8 mouse cellular contexts compared by ENCODE assay signal in genomic region chr2:181693339-181694280, GRCm38 (mm10). TPM values are rescaled to one million over a fixed set of nuclear protein-coding genes. Genes with fewer than 3 reads are reported as not detected.
A peak's percentile ranks its signal among the peaks of the same experiment; 100 is the strongest.
DNase-seq lines count a peak whose midpoint lies in the region; ATAC-seq and TF ChIP-seq lines count a peak whose summit lies in the region.

Rgs19 (minus strand) TSS chr2:181693977.

- under 1% methylated on average over 74 of the region's 75 CpGs for WGBS in kidney, embryonic 14.5 days
- 4% methylated on average over 75 of the region's 75 CpGs for WGBS in liver, adult 2 months

- H3K36me3 ChIP-seq in kidney, embryonic 14.5 days (ENCODE audit: control insufficient read depth, insufficient read depth, low read length), result peaks cover 15% of the 10 kb centered on the region
- no peaks in the 10 kb centered on the region for H3K36me3 ChIP-seq in liver, adult 2 months (ENCODE audit: control insufficient read depth, insufficient read depth, low read length)
- H3K36me3 ChIP-seq in splenic B cell, adult 2 months (ENCODE audit: control insufficient read depth, insufficient read depth, low read length, poor library complexity, severe bottlenecking), result no peaks in the 10 kb centered on the region

- peak; percentile 90 for ATAC-seq in kidney, embryonic 14.5 days (ENCODE audit: low FRiP score, low TSS enrichment)
- ATAC-seq in monocyte, adult 5-6 weeks (replicated peaks; ENCODE audit: insufficient number of reproducible peaks, low FRiP score, low TSS enrichment, poor library complexity, severe bottlenecking), result peak; percentile 81

- H3K4me2 ChIP-seq in kidney, embryonic 14.5 days (replicated peaks; ENCODE audit: low read depth, low read length), result peak within 1 kb of the TSS; percentile 66

- peak within 1 kb of the TSS; percentile 78 for H3K4me3 ChIP-seq in embryonic fibroblast, embryonic 13.5 days (ENCODE audit: insufficient read depth, low read length)
- peak within 1 kb of the TSS; percentile 71 for H3K4me3 ChIP-seq in kidney, embryonic 14.5 days (ENCODE audit: low read length)
- peak within 1 kb of the TSS; percentile 85 for H3K4me3 ChIP-seq in liver, adult 2 months (ENCODE audit: insufficient read depth, low read depth, low read length)

- H3K27me3 ChIP-seq in kidney, embryonic 14.5 days (ENCODE audit: control insufficient read depth, insufficient read depth, low read length), result no peaks in the 10 kb centered on the region
- H3K27me3 ChIP-seq in liver, adult 2 months (ENCODE audit: control insufficient read depth, insufficient read depth, low read length), result 0 out of 2 replicates have a peak, but pooled peaks cover 3% of the 10 kb centered on the region
- no peaks in the 10 kb centered on the region for H3K27me3 ChIP-seq in splenic B cell, adult 2 months (ENCODE audit: control insufficient read depth, insufficient read depth, low read length, poor library complexity, severe bottlenecking)

- H3K79me2 ChIP-seq in liver, adult 2 months (ENCODE audit: control insufficient read depth, insufficient read depth, low read length), result no peaks in the 10 kb centered on the region

- TF ChIP-seq POLR2A in embryonic fibroblast, embryonic 13.5 days (IDR thresholded peaks at IDR 0.05; ENCODE audit: low read depth, low read length), result peak; percentile 82
- 0 out of 2 replicates have a peak, but pooled peaks have one; percentile 17 for TF ChIP-seq POLR2A in liver, adult 2 months (IDR thresholded peaks at IDR 0.05; ENCODE audit: extremely low read depth, insufficient read depth, low read length)

- no peaks in the 10 kb centered on the region for H3K9me3 ChIP-seq in kidney, embryonic 14.5 days (ENCODE audit: control insufficient read depth, low read length)

- peak; percentile 74 for DNase-seq in 3T3-L1 (ENCODE audit: low read depth, low spot score)
- DNase-seq in adrenal gland, postnatal 25 days, result peak; percentile 89
- peak; percentile 86 to 90 for DNase-seq in heart, adult 9 months (ENCODE audit: low spot score in 2 of 2)
- DNase-seq in liver, adult 2 months (ENCODE audit: extremely low read depth, low read depth, low spot score), result peak; percentile 24
- DNase-seq in splenic B cell, adult 2 months (ENCODE audit: low read depth, low spot score), result peak; percentile 92

- H3K27ac ChIP-seq in embryonic fibroblast, embryonic 13.5 days (ENCODE audit: insufficient read depth, low read length), result no peak within 1 kb of the TSS
- peak within 1 kb of the TSS; percentile 55 for H3K27ac ChIP-seq in kidney, embryonic 14.5 days (ENCODE audit: low read depth, low read length)
- H3K27ac ChIP-seq in liver, adult 2 months (replicated peaks; ENCODE audit: insufficient read depth, low read depth, low read length), result peak within 1 kb of the TSS; percentile 50

- no peaks in the 10 kb centered on the region for H3K4me1 ChIP-seq in embryonic fibroblast, embryonic 13.5 days (ENCODE audit: control insufficient read depth, insufficient read depth, low read length)
- 0 out of 2 replicates have a peak, but pooled peaks cover 6% of the 10 kb centered on the region for H3K4me1 ChIP-seq in kidney, embryonic 14.5 days (ENCODE audit: control insufficient read depth, insufficient read depth, low read length)
- 0 out of 2 replicates have a peak, but pooled peaks cover 5% of the 10 kb centered on the region for H3K4me1 ChIP-seq in liver, adult 2 months (ENCODE audit: control insufficient read depth, insufficient read depth, low read length)

- no peak for TF ChIP-seq CTCF in embryonic fibroblast, embryonic 13.5 days (IDR thresholded peaks at IDR 0.05; ENCODE audit: borderline replicate concordance, insufficient read depth, low read length)
- TF ChIP-seq CTCF in liver, adult 2 months (IDR thresholded peaks at IDR 0.05; ENCODE audit: low read depth, low read length), result no peak

- H3K9ac ChIP-seq in kidney, embryonic 14.5 days (ENCODE audit: low read depth, low read length), result peak within 1 kb of the TSS; percentile 80
- peak within 1 kb of the TSS; percentile 57 for H3K9ac ChIP-seq in liver, adult 2 months (ENCODE audit: low read depth, low read length)

RNA-seq across cellular contexts. Expression of gene Rgs19, which starts in this region (rescaled TPM):
- total RNA-seq in adrenal gland, postnatal 25 days (2021), result 20.3 and 31.7 TPM in 2 replicates
- 66.1 and 87.1 TPM in 2 replicates for polyA plus RNA-seq in embryonic fibroblast, embryonic 13.5 days (2011; ENCODE audit: insufficient read length, low read depth, missing spikeins)
- 70.8 and 71.9 TPM in 2 replicates for polyA plus RNA-seq in kidney, embryonic 14.5 days (2014; fragmentation: Nextera tagmentation; extraction: Ambion mirVana)
- total RNA-seq in liver, adult 2 months (2014; rRNA removed), result 1.5 and 3.2 TPM in 2 replicates
- 4.5 and 7.8 TPM in 2 replicates for polyA plus RNA-seq in liver, adult 2 months (2012; rRNA removed)
- 102 to 134 TPM (median 128 TPM) in 3 replicates for total RNA-seq in monocyte, adult 5-6 weeks (2017)

Comparison
In these comparisons a context has a peak if more than half of its experiments do, and no peak if none do; other contexts are left out.
1. DNase-seq: peak in every context shown above with its lines; median percentile 92 in splenic B cell, adult 2 months; 89 in adrenal gland, postnatal 25 days; 88 in heart, adult 9 months; 74 in 3T3-L1; 24 in liver, adult 2 months.